Comparison of ENCODE assay signal across 9 mouse cellular contexts in the genomic region with DNA sequence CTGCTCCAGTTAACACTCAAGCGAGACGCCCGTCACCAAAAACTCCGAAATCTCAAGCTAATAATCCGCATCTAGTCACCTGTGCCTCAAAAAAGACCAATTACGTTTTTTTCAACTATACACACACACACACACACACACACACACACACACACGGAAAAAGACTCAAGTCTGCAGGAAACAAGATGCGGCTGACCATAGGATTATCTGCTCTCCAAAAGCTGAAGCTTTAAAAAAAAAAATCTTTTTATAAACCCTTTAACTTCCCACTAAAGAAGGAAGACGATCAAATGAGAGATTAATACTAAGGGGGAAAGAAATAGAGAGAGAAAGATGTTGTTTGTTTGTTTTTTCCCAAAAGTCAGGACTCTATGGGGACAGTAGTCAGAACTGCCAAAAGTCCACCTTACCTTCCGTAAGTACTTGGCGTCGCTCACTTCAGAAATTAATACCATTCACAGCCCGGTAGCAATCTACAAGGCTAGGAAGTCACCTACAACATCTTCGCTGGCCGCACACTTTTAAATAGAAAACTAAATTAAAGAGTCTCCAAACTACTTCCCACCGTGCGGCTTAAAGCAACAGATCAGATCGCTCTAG. TPM values are rescaled to one million over a fixed set of nuclear protein-coding genes. Genes with fewer than 3 reads are reported as not detected.
DNase-seq lines count a peak whose midpoint lies in the region; ATAC-seq and TF ChIP-seq lines count a peak whose summit lies in the region.
"Had no signal": no experiment of that assay in that cellular context is flagged by ENCODE, and none has a peak within 500 bp of the region (broad histone marks: within the 10 kb centered on the region; RNA-seq: fewer than 3 reads in every experiment).

No protein-coding gene starts in this region.

- in situ Hi-C loops in ES-E14 (cut with MboI; ENCODE audit: low sequenced_read_pairs in 2 of 2, unreplicated experiment in 2 of 2), result no loop called here

- H3K9ac ChIP-seq in heart, embryonic 15.5 days, result peak overlapping the region; percentile 42; the same call in 1 of the 2 replicates
- peak overlapping the region; percentile 84; the same call in 1 of the 2 replicates for H3K9ac ChIP-seq in ES-E14 (ENCODE audit: insufficient read depth, low read depth, low read length, poor library complexity, severe bottlenecking)
- peak overlapping the region; percentile 28; the same call in 1 of the 2 replicates for H3K9ac ChIP-seq in forebrain, embryonic 15.5 days (replicated peaks)
- H3K9ac ChIP-seq in liver, postnatal 0 days (replicated peaks), result peak overlapping the region; percentile 74

- H3K4me3 ChIP-seq in heart, embryonic 15.5 days, result peak overlapping the region; percentile 51
- H3K4me3 ChIP-seq in ES-E14 (ENCODE audit: insufficient read depth in 1 of 2, low read depth in 1 of 2, low read length in 2 of 2, poor library complexity in 1 of 2, severe bottlenecking in 1 of 2), result peak overlapping the region; percentile 63 to 76
- H3K4me3 ChIP-seq in forebrain, embryonic 15.5 days, result peak overlapping the region; percentile 35
- H3K4me3 ChIP-seq in liver, postnatal 0 days (ENCODE audit: low read depth, low read length), result peak overlapping the region; percentile 62

- H3K36me3 ChIP-seq in heart, embryonic 15.5 days, result no peaks in the 10 kb centered on the region
- no peaks in the 10 kb centered on the region for H3K36me3 ChIP-seq in ES-E14 (ENCODE audit: control insufficient read depth, insufficient read depth, low read length, poor library complexity, severe bottlenecking)
- no peaks in the 10 kb centered on the region for H3K36me3 ChIP-seq in forebrain, embryonic 15.5 days
- H3K36me3 ChIP-seq in liver, postnatal 0 days (replicated peaks; ENCODE audit: insufficient read depth, low read length), result no peaks in the 10 kb centered on the region

- peak overlapping the region; percentile 67; the same call in 1 of the 2 replicates for H3K27ac ChIP-seq in heart, embryonic 15.5 days
- peak overlapping the region; percentile 89; the same call in 1 of the 2 replicates for H3K27ac ChIP-seq in ES-E14 (ENCODE audit: insufficient read depth, low read depth, low read length, poor library complexity, severe bottlenecking)
- H3K27ac ChIP-seq in forebrain, embryonic 15.5 days (replicated peaks), result no peak overlapping the region
- H3K27ac ChIP-seq in liver, postnatal 0 days (ENCODE audit: low read depth), result peak overlapping the region; percentile 97

- H3K4me2 ChIP-seq in heart, embryonic 15.5 days, result peak overlapping the region; percentile 72
- H3K4me2 ChIP-seq in forebrain, embryonic 15.5 days (replicated peaks), result peak overlapping the region; percentile 60
- H3K4me2 ChIP-seq in liver, postnatal 0 days (ENCODE audit: low read depth, low read length), result peak overlapping the region; percentile 77

- H3K9me3 ChIP-seq in heart, embryonic 15.5 days (replicated peaks), result no peaks in the 10 kb centered on the region
- H3K9me3 ChIP-seq in ES-E14 (ENCODE audit: control insufficient read depth, insufficient read depth, low read depth, low read length), result no peaks in the 10 kb centered on the region
- H3K9me3 ChIP-seq in forebrain, embryonic 15.5 days, result no peaks in the 10 kb centered on the region
- no peaks in the 10 kb centered on the region for H3K9me3 ChIP-seq in liver, postnatal 0 days (ENCODE audit: low read length)

- no peak for ATAC-seq in heart, embryonic 15.5 days (replicated peaks; ENCODE audit: insufficient number of reproducible peaks, insufficient read depth, low FRiP score, low read depth)
- no peak for ATAC-seq in forebrain, embryonic 15.5 days (replicated peaks)
- ATAC-seq in liver, postnatal 0 days, result no peak

- WGBS in heart, embryonic 15.5 days, result 3% methylated on average over 18 of the region's 18 CpGs
- WGBS in forebrain, embryonic 15.5 days, result 4% methylated on average over 18 of the region's 18 CpGs
- WGBS in liver, postnatal 0 days (ENCODE audit: insufficient replicate concordance), result 1% methylated on average over 17 of the region's 18 CpGs

- no peak for DNase-seq in heart, postnatal 25 days (ENCODE audit: low spot score)
- DNase-seq in ES-E14 (ENCODE audit: low read depth, low spot score), result no peak
- DNase-seq in liver, postnatal 0 days, result no peak
- no peak for DNase-seq in layer of hippocampus, postnatal 36 days
- DNase-seq in c-Kit-positive CD71-positive TER-119-positive erythroid progenitor cells, embryonic 14.5 days (ENCODE audit: low spot score), result no peak
- no peak for DNase-seq in left cerebral cortex, adult 18-20 months (ENCODE audit: low spot score in 2 of 2)

- H3K27me3 ChIP-seq in heart, embryonic 15.5 days, result peaks cover 25% of the 10 kb centered on the region
- H3K27me3 ChIP-seq in forebrain, embryonic 15.5 days, result peaks cover 40% of the 10 kb centered on the region
- H3K27me3 ChIP-seq in liver, postnatal 0 days (ENCODE audit: insufficient read depth, low read length), result peaks cover 14% of the 10 kb centered on the region
- H3K27me3 ChIP-seq: Patski had no signal

- no peak for TF ChIP-seq CTCF in liver, postnatal 0 days (IDR thresholded peaks at IDR 0.05; ENCODE audit: low read depth)

- intact Hi-C loops in heart, postnatal 25 days (cut with DNase I), result no loop called here

- H3K4me1 ChIP-seq in heart, embryonic 15.5 days (replicated peaks), result peaks cover 7% of the 10 kb centered on the region
- H3K4me1 ChIP-seq in ES-E14 (ENCODE audit: control insufficient read depth in 2 of 2, insufficient read depth in 2 of 2, low read length in 2 of 2, poor library complexity in 1 of 2), result peaks cover 4 to 6% of the 10 kb centered on the region in 2 experiments; a peak in 3 of 4 replicates
- H3K4me1 ChIP-seq in forebrain, embryonic 15.5 days, result peaks cover 20% of the 10 kb centered on the region
- peaks cover 23% of the 10 kb centered on the region for H3K4me1 ChIP-seq in liver, postnatal 0 days (ENCODE audit: insufficient read depth)

- TF ChIP-seq EP300 in liver, postnatal 0 days (IDR thresholded peaks at IDR 0.05; ENCODE audit: low read depth), result no peak

TF ChIP-seq in ES-E14, 5 proteins besides CTCF, POLR2A, EP300 and RAD21:
- 0 out of 2 replicates have a peak, but pooled peaks have one; percentile 19 for TF ChIP-seq ZNF384 (IDR thresholded peaks at IDR 0.05; ENCODE audit: low read depth, low read length)
- no peak for TF ChIP-seq MAFK (IDR thresholded peaks at IDR 0.05; ENCODE audit: insufficient read depth, low read depth, low read length)

RNA-seq across cellular contexts. Expression of a gene that starts 22.7 kb away (rescaled TPM):
- 2.1 and 6.6 TPM in 2 replicates for polyA plus RNA-seq in heart, embryonic 15.5 days (2015; fragmentation: Nextera tagmentation; extraction: Ambion mirVana)
- total RNA-seq in heart, postnatal 25 days (2021), result 1 to 10 TPM; 1.7 to 2.8 TPM
- 13.4 and 21.1 TPM in 2 replicates for total RNA-seq in ES-E14 (2012; rRNA removed)
- 2.7 and 5.1 TPM in 2 replicates for polyA plus RNA-seq in forebrain, embryonic 15.5 days (2015; fragmentation: Nextera tagmentation; extraction: Ambion mirVana)
- polyA plus RNA-seq in liver, postnatal 0 days (2015; fragmentation: Nextera tagmentation; extraction: Ambion mirVana), result 20.5 and 22.8 TPM in 2 replicates
- 1 to 10 TPM; 1.8 TPM for total RNA-seq in layer of hippocampus, postnatal 36 days (2021)
- 1 to 10 TPM in 1 of 2 experiments, under 1 TPM in 1; 0.77 to 1.6 TPM for total RNA-seq in left cerebral cortex, adult 18-20 months (2021)

Comparison
In these comparisons a context has a peak if more than half of its experiments do, and no peak if none do; other contexts are left out.
1. H3K9ac ChIP-seq: peak in every context shown above with its lines; median percentile 84 in ES-E14; 74 in liver, postnatal 0 days; 42 in heart, embryonic 15.5 days; 28 in forebrain, embryonic 15.5 days.